Mouse (Mus musculus) kidney, embryonic 15.5 days (tissue): ENCODE results near the gene Psmd9. TPM values are rescaled to one million over a fixed set of nuclear protein-coding genes. Genes with fewer than 3 reads are reported as not detected.

Experiments used
- ATAC-seq: fragments of 200-750 bp; cut with Nextera tagmentation; replicated peaks from 2 replicates; pipeline ENCODE4 v1.8.0; 2017; ENCODE audit warnings: moderate TSS enrichment; ENCODE audit not compliant: low FRiP score
- H3K27ac ChIP-seq: fragments of 300-500 bp; sonication (generic); 2 replicates; pipeline ENCODE4 v1.5.1; 2015; ENCODE audit warnings: mild to moderate bottlenecking, inconsistent platforms
- H3K27me3 ChIP-seq: fragments of 300-500 bp; sonication (generic); 2 replicates; pipeline ENCODE4 v1.6.1; 2015; ENCODE audit warnings: inconsistent platforms
- H3K36me3 ChIP-seq: fragments of 300-500 bp; sonication (generic); 2 replicates; pipeline ENCODE4 v1.6.1; 2015; ENCODE audit warnings: inconsistent platforms
- H3K4me1 ChIP-seq: fragments of 300-500 bp; sonication (generic); 2 replicates; pipeline ENCODE4 v1.6.1; 2015; ENCODE audit warnings: inconsistent platforms
- H3K4me2 ChIP-seq: fragments of 300-500 bp; sonication (generic); 2 replicates; pipeline ENCODE4 v1.6.1; 2015; ENCODE audit warnings: moderate library complexity, mild to moderate bottlenecking, inconsistent platforms
- H3K4me3 ChIP-seq: fragments of 300-500 bp; sonication (generic); replicated peaks from 2 replicates; pipeline ENCODE4 v1.5.1; 2015; ENCODE audit warnings: mild to moderate bottlenecking, inconsistent platforms
- H3K9ac ChIP-seq: fragments of 300-500 bp; sonication (generic); 2 replicates; pipeline ENCODE4 v1.6.1; 2015; ENCODE audit warnings: mild to moderate bottlenecking, inconsistent platforms
- H3K9me3 ChIP-seq: fragments of 300-500 bp; sonication (generic); replicated peaks from 2 replicates; pipeline ENCODE4 v1.6.1; 2016; ENCODE audit warnings: inconsistent platforms
- WGBS: fragments of 180-500 bp; shearing (Covaris S2); methylation state at CpG from one replicate; pipeline ENCODE4 v1.1.7; 2015; ENCODE audit warnings: mixed read lengths; 5-methylcytosine and 5-hydroxymethylcytosine counted together
- polyA plus RNA-seq: library from polyadenylated mRNA; unstranded; fragments of >200 nt; fragmentation: Nextera tagmentation; extraction: Ambion mirVana; gene quantifications from 2 replicates; pipeline ENCODE4 v1.2.1, GENCODE M21; 2015

Gene Psmd9
- polyA plus RNA-seq, 1 experiment from 2014 or later = 90.5 TPM

GRCm38 (mm10) chr5:123270917-123271316 is 101.7 kb downstream of the Psmd9 start:
- H3K9ac ChIP-seq = no peak overlapping the region
- ATAC-seq = no peak
- H3K36me3 ChIP-seq = no peaks in the 10 kb centered on the region
- peaks cover 10% of the 10 kb centered on the region; the same call in 1 of the 2 replicates for H3K4me1 ChIP-seq
- no peak overlapping the region for H3K27ac ChIP-seq
- H3K27me3 ChIP-seq = no peaks in the 10 kb centered on the region
- no peak overlapping the region for H3K4me3 ChIP-seq
- 45% methylated on average over 11 of the region's 11 CpGs for WGBS
- H3K9me3 ChIP-seq = 0 out of 2 replicates have a peak, but pooled peaks cover 4% of the 10 kb centered on the region
- H3K4me2 ChIP-seq = peak overlapping the region; percentile 35

- no peaks in the 10 kb centered on the region for H3K27me3 ChIP-seq
- H3K9me3 ChIP-seq = 0 out of 2 replicates have a peak, but pooled peaks cover 4% of the 10 kb centered on the region
- no peak overlapping the region for H3K9ac ChIP-seq
- WGBS = 82% methylated on average over 5 of the region's 5 CpGs
- H3K4me1 ChIP-seq = peaks cover 10% of the 10 kb centered on the region; the same call in 1 of the 2 replicates
- no peak overlapping the region for H3K4me3 ChIP-seq
- no peak for ATAC-seq
- no peaks in the 10 kb centered on the region for H3K36me3 ChIP-seq
- H3K27ac ChIP-seq = no peak overlapping the region
- H3K4me2 ChIP-seq = no peak overlapping the region
Measured at GRCm38 (mm10) chr5:123272927-123273326, 103.7 kb downstream of the Psmd9 start.

GRCm38 (mm10) chr5:123276636-123277341 is 107.6 kb downstream of the Psmd9 start:
- WGBS = 75% methylated on average over 9 of the region's 9 CpGs
- H3K36me3 ChIP-seq = no peaks in the 10 kb centered on the region
- no peak overlapping the region for H3K4me2 ChIP-seq
- ATAC-seq = no peak
- H3K27ac ChIP-seq = no peak overlapping the region
- no peak overlapping the region for H3K4me3 ChIP-seq
- H3K27me3 ChIP-seq = no peaks in the 10 kb centered on the region
- no peak overlapping the region for H3K9ac ChIP-seq
- 0 out of 2 replicates have a peak, but pooled peaks cover 3% of the 10 kb centered on the region for H3K4me1 ChIP-seq
- H3K9me3 ChIP-seq = no peaks in the 10 kb centered on the region

GRCm38 (mm10) chr5:123277342-123277701 is 108.1 kb downstream of the Psmd9 start:
- Histone ChIP-seq H3K27me3 (no peaks in the 10 kb centered on the region), H3K27ac (no peak overlapping the region), H3K4me2 (no peak overlapping the region), H3K9me3 (no peaks in the 10 kb centered on the region), H3K4me3 (no peak overlapping the region), H3K36me3 (no peaks in the 10 kb centered on the region), H3K9ac (no peak overlapping the region), H3K4me1 (no peaks in the 10 kb centered on the region)
- WGBS = 61% methylated on average over 7 of the region's 7 CpGs
- no peak for ATAC-seq

- Histone ChIP-seq H3K4me2 (no peak overlapping the region), H3K27ac (no peak overlapping the region), H3K9me3 (no peaks in the 10 kb centered on the region), H3K4me1 (no peaks in the 10 kb centered on the region), H3K4me3 (no peak overlapping the region), H3K27me3 (no peaks in the 10 kb centered on the region), H3K36me3 (no peaks in the 10 kb centered on the region), H3K9ac (no peak overlapping the region)
- ATAC-seq = no peak
- 90% methylated on average over 4 of the region's 4 CpGs for WGBS
Measured at GRCm38 (mm10) chr5:123277704-123278103, 108.5 kb downstream of the Psmd9 start.

GRCm38 (mm10) chr5:123279248-123279647 is 110.0 kb downstream of the Psmd9 start:
- 85% methylated on average over 4 of the region's 4 CpGs for WGBS
- Histone ChIP-seq H3K4me2 (no peak overlapping the region), H3K9me3 (no peaks in the 10 kb centered on the region), H3K4me3 (no peak overlapping the region), H3K9ac (no peak overlapping the region), H3K4me1 (no peaks in the 10 kb centered on the region), H3K36me3 (no peaks in the 10 kb centered on the region), H3K27me3 (no peaks in the 10 kb centered on the region), H3K27ac (no peak overlapping the region)
- ATAC-seq = no peak

GRCm38 (mm10) chr5:123281336-123282136 is 112.3 kb downstream of the Psmd9 start:
- Histone ChIP-seq H3K9ac (no peak overlapping the region), H3K36me3 (no peaks in the 10 kb centered on the region), H3K27me3 (no peaks in the 10 kb centered on the region), H3K9me3 (no peaks in the 10 kb centered on the region), H3K4me2 (no peak overlapping the region), H3K4me1 (no peaks in the 10 kb centered on the region), H3K4me3 (no peak overlapping the region), H3K27ac (no peak overlapping the region)
- 73% methylated on average over 9 of the region's 9 CpGs for WGBS
- no peak for ATAC-seq

GRCm38 (mm10) chr5:123285174-123285573 is 116.0 kb downstream of the Psmd9 start:
- ATAC-seq = no peak
- 45% methylated on average over 8 of the region's 8 CpGs for WGBS
- Histone ChIP-seq H3K9me3 (no peaks in the 10 kb centered on the region), H3K9ac (no peak overlapping the region), H3K4me2 (no peak overlapping the region), H3K27ac (no peak overlapping the region), H3K27me3 (no peaks in the 10 kb centered on the region), H3K36me3 (no peaks in the 10 kb centered on the region), H3K4me3 (no peak overlapping the region), H3K4me1 (no peaks in the 10 kb centered on the region)

- Histone ChIP-seq H3K9ac (no peak overlapping the region), H3K27ac (no peak overlapping the region), H3K4me3 (no peak overlapping the region), H3K27me3 (no peaks in the 10 kb centered on the region), H3K4me1 (no peaks in the 10 kb centered on the region), H3K36me3 (no peaks in the 10 kb centered on the region), H3K4me2 (no peak overlapping the region), H3K9me3 (no peaks in the 10 kb centered on the region)
- no peak for ATAC-seq
- 83% methylated on average over 5 of the region's 5 CpGs for WGBS
Measured at GRCm38 (mm10) chr5:123288079-123288478, 118.9 kb downstream of the Psmd9 start.

- no peak for ATAC-seq
Measured at GRCm38 (mm10) chr5:123294653-123295052, 125.4 kb downstream of the Psmd9 start.

GRCm38 (mm10) chr5:123296224-123296806 is 127.1 kb downstream of the Psmd9 start:
- WGBS = 69% methylated on average over 12 of the region's 12 CpGs

More at GRCm38 (mm10) chr5:123294653-123295052, 125.4 kb downstream of the Psmd9 start:
- Histone ChIP-seq H3K4me2 (no peak overlapping the region), H3K36me3 (no peaks in the 10 kb centered on the region), H3K27ac (no peak overlapping the region), H3K27me3 (no peaks in the 10 kb centered on the region), H3K9ac (no peak overlapping the region), H3K4me3 (no peak overlapping the region), H3K4me1 (peaks cover 16% of the 10 kb centered on the region), H3K9me3 (no peaks in the 10 kb centered on the region)
- 69% methylated on average over 9 of the region's 9 CpGs for WGBS

More at GRCm38 (mm10) chr5:123296224-123296806, 127.1 kb downstream of the Psmd9 start:
- peaks cover 27% of the 10 kb centered on the region for H3K4me1 ChIP-seq
- no peak overlapping the region for H3K4me3 ChIP-seq
- H3K27ac ChIP-seq = no peak overlapping the region
- no peak overlapping the region for H3K9ac ChIP-seq
- H3K4me2 ChIP-seq = no peak overlapping the region
- H3K36me3 ChIP-seq = no peaks in the 10 kb centered on the region
- ATAC-seq = no peak
- no peaks in the 10 kb centered on the region for H3K9me3 ChIP-seq
- no peaks in the 10 kb centered on the region for H3K27me3 ChIP-seq
